Mouse (Mus musculus) lung, postnatal 0 days (tissue): ENCODE results near the gene Igsf11.

ENCODE experiments used
- CTCF ChIP-seq: IDR thresholded peaks from 2 replicates; pipeline ENCODE4 v1.5.1; 2016; ENCODE audit warnings: antibody characterized with exemption, mild to moderate bottlenecking
- EP300 ChIP-seq: IDR thresholded peaks from 2 replicates; pipeline ENCODE4 v1.6.1; 2016; ENCODE audit warnings: antibody characterized with exemption, mild to moderate bottlenecking, control low read depth

DNA sequence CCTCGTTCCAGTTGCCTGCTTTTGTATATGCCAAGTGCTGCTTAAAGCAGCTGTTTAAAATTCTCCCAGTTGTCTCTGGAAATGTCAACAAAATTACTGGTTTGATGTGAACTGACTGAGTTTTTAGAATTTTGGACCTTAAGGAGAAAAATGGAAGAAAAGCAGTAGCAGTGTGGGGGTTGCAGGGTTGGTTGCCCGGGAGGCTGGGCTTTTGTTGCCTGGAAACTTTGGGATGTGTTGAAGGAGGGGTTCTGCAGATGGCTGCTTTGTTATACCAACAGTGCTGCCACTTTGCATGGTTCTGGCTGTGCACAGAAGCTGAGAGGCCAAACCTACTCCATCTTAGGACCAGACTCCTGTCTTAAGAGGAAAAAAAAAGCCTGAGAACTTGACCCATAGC is 127.0 kb downstream of the Igsf11 start:
- no peak for TF ChIP-seq CTCF
- no peak for TF ChIP-seq EP300
